Mouse (Mus musculus) lung, adult 2 months (tissue): ENCODE results near the gene Tmprss11c. TPM values are rescaled to one million over a fixed set of nuclear protein-coding genes. Genes with fewer than 3 reads are reported as not detected.
A peak's percentile ranks its signal among the peaks of the same experiment; 100 is the strongest.
"Not testable (repeated sequence)": the region's sequence is repeated elsewhere in the genome, so short reads cannot be mapped to it uniquely, and the experiment has no call there.

ENCODE experiments used
- DNase-seq: peaks from one replicate; pipeline ENCODE4 v3.0.0; 2022
- H3K4me1 ChIP-seq: fragments of 200-500 bp; 2 replicates; pipeline ENCODE4 v1.6.1; 2011; ENCODE audit warnings: low read length; ENCODE audit not compliant: control insufficient read depth, insufficient read depth
- H3K4me3 ChIP-seq: fragments of 200-500 bp; replicated peaks from 2 replicates; pipeline ENCODE3; 2011; ENCODE audit warnings: low read depth, mild to moderate bottlenecking, control low read depth, low read length; ENCODE audit errors: extremely low read depth
- CTCF ChIP-seq: fragments of 200-500 bp; IDR thresholded peaks from 2 replicates; pipeline ENCODE4 v1.5.1; 2011; ENCODE audit warnings: mild to moderate bottlenecking, low read length, control low read depth; ENCODE audit not compliant: insufficient read depth
- POLR2A ChIP-seq: fragments of 200-500 bp; IDR thresholded peaks from 2 replicates; pipeline ENCODE4 v1.6.1; 2011; ENCODE audit warnings: low read depth, mild to moderate bottlenecking, control low read depth, low read length, borderline replicate concordance; ENCODE audit errors: extremely low read depth
- WGBS: fragments of 180-500 bp; shearing (Covaris S2); methylation state at CpG from one replicate; pipeline ENCODE4 v1.1.7; 2018; 5-methylcytosine and 5-hydroxymethylcytosine counted together
- polyA plus RNA-seq: library from polyadenylated mRNA; depleted of rRNA; stranded (reverse); fragments of >200 nt; gene quantifications from 2 replicates; pipeline ENCODE4 v1.2.3, GENCODE M21; 2012; rRNA removed

The Tmprss11c gene
- not detected in 2 replicates for polyA plus RNA-seq

DNA sequence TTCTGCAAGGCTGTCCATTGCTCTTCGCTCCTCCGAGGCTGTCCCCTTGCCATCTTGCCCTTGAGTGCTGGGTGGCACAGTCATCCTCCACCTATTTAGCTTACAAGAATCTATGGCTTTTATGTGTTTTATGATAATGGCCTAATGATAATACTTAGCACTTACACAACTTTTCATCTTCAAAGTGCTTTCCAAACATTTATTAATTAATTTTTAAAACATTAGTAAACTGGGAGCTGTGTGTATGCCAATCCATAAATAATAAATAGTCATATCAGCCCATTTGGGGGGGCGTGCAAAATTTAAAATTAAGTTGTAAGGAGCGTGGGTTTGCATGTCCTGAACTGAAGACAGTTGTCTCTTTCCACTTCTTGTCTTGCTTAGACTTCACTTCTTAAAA is at the start of gene Tmprss11c:
Gene Tmprss11c (minus strand): TSS at position 101 of the 400 bp plus-strand sequence.
- H3K4me1 ChIP-seq = no peaks in the 10 kb centered on the region
- WGBS = 71% methylated on average over 4 of the region's 4 CpGs
- TF ChIP-seq CTCF = no peak
- no peak for TF ChIP-seq POLR2A
- no peak within 1 kb of the TSS for H3K4me3 ChIP-seq
- DNase-seq = no peak

DNA sequence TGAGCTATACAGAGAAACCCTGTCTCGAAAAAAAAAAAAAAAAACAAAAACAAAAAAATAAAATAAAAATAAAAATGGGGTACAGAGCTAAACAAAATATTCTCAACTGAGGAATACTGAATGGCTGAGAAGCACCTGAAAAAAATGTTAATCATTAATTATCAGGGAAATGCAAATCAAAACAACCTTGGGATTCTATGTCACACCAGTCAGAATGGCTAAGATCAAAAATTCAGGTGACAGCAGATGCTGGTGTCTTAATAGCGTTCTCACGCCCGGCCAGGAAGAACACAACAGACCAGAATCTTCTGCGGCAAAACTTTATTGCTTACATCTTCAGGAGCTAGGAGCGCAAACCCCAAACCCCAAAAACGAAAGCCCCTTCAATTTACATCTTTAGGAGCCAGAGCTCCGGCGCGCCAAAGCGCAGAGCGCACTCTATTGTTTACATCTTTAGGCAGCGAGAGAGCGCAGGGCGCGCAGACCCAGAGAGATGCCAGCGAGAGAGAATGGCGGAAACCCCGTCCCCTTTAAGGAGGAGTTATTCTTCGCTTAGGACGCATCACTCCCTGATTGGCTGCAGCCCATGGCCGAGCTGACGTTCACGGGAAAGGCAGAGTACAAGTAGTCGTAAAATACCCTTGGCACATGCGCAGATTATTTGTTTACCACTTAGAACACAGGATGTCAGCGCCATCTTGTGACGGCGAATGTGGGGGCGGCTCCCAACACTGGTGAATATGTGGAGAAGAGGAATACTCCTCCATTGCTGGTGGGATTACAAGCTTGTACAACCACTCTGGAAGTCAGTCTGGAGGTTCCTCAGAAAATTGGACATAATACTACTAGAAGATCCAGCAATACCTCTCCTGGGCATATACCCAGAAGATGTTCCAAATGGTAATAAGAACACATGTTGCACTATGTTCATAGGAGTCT is 29.2 kb upstream of the Tmprss11c start:
- H3K4me3 ChIP-seq, DNase-seq, H3K4me1 ChIP-seq: not testable (repeated sequence)
- 54% methylated on average over 30 of the region's 30 CpGs for WGBS

DNA sequence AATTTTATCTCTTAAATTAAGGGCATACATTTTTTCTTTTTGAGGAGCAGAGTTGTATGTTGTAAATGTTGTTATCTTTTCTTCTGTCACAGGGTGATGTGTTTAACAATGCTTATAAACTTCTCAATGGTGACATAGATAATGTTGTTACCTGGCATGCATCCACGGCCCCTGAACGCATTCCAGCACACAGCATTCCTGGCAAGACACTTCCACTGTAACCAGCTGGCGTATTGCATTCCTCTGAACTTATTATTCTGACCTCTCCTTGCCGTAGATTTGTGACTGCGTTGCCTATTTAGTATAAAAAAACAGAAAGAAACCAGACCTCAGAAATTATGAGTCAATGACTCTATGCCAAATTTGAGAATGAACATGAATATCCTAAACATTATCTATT is 17.0 kb upstream of the Tmprss11c start:
- 63% methylated on average over 5 of the region's 5 CpGs for WGBS
- no peak for DNase-seq

DNA sequence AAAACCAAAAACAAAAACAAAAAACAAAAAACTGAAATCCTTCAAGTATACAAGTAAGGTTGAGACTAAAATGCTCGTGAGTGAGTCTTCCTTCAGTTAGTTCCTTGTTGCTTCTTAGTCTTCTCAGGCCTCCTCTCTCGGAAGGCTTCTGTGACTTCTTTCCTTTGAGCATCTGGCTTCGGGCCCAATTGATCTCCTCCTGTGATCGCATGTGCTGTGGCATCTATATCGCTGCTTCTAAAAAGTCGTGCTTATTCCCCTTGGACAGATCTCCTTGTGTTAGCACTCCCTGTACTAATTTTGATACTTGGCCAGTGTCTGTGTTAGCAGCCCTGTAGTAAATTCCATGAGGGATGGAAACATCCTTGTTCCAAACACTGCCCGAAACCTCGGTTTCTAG is 14.8 kb upstream of the Tmprss11c start:
- 82% methylated on average over 8 of the region's 8 CpGs for WGBS
- Histone ChIP-seq H3K4me3 (no peak overlapping the region), H3K4me1 (no peaks in the 10 kb centered on the region)
- DNase-seq = no peak
- TF ChIP-seq CTCF (no peak), POLR2A (no peak)

More for the DNA sequence above, 17.0 kb upstream of the Tmprss11c start:
- Histone ChIP-seq H3K4me1 (no peaks in the 10 kb centered on the region), H3K4me3 (no peak overlapping the region)
- no peak for TF ChIP-seq CTCF
- no peak for TF ChIP-seq POLR2A

DNA sequence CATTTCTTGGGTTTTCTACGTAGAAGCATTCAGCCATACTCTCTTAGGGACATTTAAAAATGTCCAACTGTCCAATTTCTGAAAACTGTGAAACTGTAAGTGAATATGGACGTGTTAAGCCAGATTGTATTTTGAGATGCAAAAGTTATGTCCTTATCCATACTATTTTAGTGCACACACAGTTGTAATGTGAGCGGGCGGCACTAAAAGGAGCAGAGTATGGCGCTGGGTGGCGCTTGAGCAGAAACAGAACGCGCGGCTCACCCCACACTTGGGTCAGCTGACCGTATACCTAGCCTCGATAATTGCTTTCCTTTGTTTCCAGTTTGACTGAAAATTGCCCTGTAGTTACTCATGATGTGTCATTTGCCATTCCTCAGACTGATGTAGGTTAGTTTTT is 42.5 kb downstream of the Tmprss11c start:
- 87% methylated on average over 11 of the region's 11 CpGs for WGBS
- TF ChIP-seq CTCF = no peak
- no peak for TF ChIP-seq POLR2A

DNA sequence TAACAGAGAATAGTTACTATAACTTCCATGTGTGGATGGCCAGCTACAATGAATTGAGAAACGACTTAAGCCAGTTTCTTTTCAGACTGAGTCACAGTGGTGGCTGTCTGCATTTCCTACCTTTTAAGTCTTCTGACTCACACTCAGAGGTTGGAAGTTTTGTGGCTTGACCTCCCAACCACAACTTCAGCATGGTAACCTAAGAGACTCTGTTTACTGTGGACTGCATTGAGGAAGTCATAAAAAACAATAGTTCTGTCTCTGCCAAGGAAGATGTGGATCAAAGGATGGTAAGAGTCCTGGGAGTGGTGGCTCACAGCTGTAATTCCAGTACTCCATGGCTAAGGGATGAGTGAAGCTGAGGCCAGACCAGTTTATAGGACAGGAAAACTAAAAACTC is 44.2 kb downstream of the Tmprss11c start:
- WGBS = 48% methylated on average over 1 of the region's 1 CpGs
- H3K4me3 ChIP-seq = no peak overlapping the region
- TF ChIP-seq POLR2A (no peak), CTCF (no peak)
- DNase-seq = no peak
- H3K4me1 ChIP-seq = no peaks in the 10 kb centered on the region

More for the DNA sequence above, 42.5 kb downstream of the Tmprss11c start:
- Histone ChIP-seq H3K4me3 (no peak overlapping the region), H3K4me1 (no peaks in the 10 kb centered on the region)
- no peak for DNase-seq

DNA sequence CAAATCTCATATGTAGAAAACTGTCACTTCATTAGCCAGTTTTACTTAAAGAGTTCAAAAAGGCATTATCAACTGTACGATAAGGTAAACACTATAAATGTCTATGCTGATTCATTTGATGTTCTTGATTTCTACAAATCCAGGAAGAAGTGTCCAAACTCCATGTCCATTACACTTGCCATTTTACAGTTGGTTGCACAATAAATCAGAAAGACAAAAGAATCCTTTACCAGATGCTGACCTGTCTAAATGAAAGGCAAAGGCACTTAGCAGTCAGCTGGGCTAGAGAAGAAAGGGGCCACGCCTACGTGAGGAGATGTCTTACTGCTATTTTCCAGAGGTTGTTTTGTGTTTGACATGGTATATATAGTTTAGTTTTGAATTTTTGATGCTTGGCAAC is 44.8 kb downstream of the Tmprss11c start:
- WGBS = 72% methylated on average over 3 of the region's 3 CpGs
- no peak for TF ChIP-seq CTCF
- TF ChIP-seq POLR2A = no peak
- Histone ChIP-seq H3K4me3 (no peak overlapping the region), H3K4me1 (no peaks in the 10 kb centered on the region)
- no peak for DNase-seq

DNA sequence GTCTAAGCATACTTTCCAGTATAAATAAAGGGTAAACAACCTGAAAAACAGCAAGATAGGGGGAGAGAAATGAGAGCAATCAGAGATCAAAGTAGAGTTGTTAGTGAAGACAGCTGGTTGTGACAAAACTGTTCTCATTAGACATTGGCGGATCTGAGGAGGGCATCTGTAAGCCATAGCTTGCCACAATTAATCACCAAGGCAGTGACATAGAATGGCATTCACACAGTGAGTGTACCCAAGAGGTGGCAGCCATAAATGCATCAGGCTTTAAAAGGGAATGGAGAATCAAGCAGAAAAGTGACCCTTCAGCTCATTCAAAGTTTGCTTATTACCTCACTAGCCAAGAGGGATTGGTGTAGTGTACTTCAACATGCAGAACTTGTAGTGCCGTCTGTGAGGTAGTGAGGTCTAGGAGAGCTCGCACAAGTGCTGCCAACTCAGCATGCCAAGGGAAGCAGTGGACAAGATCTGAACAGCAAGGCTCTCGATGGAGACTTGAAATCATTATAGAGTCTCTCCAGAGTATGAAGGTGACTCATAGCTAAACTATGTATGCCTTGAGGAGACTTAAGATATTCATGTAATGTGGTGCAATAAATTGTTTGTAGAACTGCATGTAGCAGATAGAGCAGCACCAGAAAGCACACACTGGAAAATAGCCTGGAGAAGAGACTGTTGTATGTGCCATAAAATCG is 61.8 kb downstream of the Tmprss11c start:
- Histone ChIP-seq H3K4me3 (no peak overlapping the region), H3K4me1 (no peaks in the 10 kb centered on the region; the same call in 1 of the 2 replicates)
- no peak for TF ChIP-seq POLR2A
- TF ChIP-seq CTCF = no peak
- WGBS = 61% methylated on average over 5 of the region's 5 CpGs
- peak; percentile 4 for DNase-seq

DNA sequence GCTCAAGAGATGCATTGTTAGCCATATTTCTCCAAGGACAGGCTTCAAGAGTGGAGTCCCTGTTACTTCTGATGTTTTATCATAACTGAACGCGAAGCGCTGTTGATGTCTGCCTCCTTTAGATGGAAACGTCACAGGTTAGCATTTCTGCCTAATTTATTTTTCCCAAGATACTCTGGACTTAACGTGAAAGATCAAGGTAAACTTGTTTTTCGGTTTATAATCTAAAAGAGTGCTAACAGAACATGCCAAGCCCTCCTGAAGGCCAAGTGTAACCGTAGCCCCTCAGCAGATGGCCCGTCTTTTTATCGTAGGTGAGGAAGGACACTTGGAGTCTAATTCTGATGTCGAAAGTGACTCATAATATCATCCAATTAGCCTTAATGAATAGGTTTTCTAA is 91.3 kb downstream of the Tmprss11c start, which contains the start of gene Gnrhr:
Gene Gnrhr (minus strand): TSS at position 101 of the 400 bp plus-strand sequence.
- no peak for TF ChIP-seq CTCF
- TF ChIP-seq POLR2A = no peak
- WGBS = 85% methylated on average over 10 of the region's 10 CpGs
- no peaks in the 10 kb centered on the region for H3K4me1 ChIP-seq
- no peak for DNase-seq
- H3K4me3 ChIP-seq = no peak within 1 kb of the TSS
